In the genomic region with DNA sequence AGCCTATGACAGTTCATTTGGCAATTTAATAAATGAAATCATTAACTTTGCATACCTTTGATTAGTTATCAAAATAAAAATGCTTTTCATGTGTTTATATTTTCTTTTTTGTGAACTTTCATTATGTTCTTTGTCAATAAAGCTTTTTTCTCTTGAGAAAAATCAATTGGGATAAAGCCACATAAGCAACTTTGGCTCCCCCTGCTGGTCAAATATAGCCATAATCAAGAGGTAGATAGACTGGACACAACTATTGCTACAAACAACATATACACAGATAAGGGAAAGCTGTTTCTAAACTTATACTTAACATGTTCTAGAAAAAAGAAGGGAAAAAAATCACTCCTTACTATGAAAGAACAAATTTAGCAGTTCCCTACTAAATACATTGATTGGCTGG, we compare ENCODE assay signal across 10 mouse cellular contexts. TPM values are rescaled to one million over a fixed set of nuclear protein-coding genes. Genes with fewer than 3 reads are reported as not detected.
DNase-seq lines count a peak whose midpoint lies in the region; ATAC-seq lines count a peak whose summit lies in the region.
"Had no signal": no experiment of that assay in that cellular context is flagged by ENCODE, and none has a peak within 500 bp of the region (broad histone marks: within the 10 kb centered on the region; RNA-seq: fewer than 3 reads in every experiment).

No protein-coding gene starts in this region.

- no peaks in the 10 kb centered on the region for H3K27me3 ChIP-seq in intestine, embryonic 14.5 days (replicated peaks; ENCODE audit: control insufficient read depth, insufficient read depth, low read length)
- no peaks in the 10 kb centered on the region for H3K27me3 ChIP-seq in intestine, embryonic 15.5 days (replicated peaks)
- H3K27me3 ChIP-seq in forebrain, embryonic 13.5 days: no peaks in the 10 kb centered on the region
- H3K27me3 ChIP-seq: embryonic facial prominence, embryonic 12.5 days; limb, embryonic 15.5 days had no signal

- H3K4me3 ChIP-seq in intestine, embryonic 14.5 days (ENCODE audit: low read depth, low read length): no peak overlapping the region
- no peak overlapping the region for H3K4me3 ChIP-seq in intestine, embryonic 15.5 days (replicated peaks)
- no peak overlapping the region for H3K4me3 ChIP-seq in forebrain, embryonic 13.5 days
- H3K4me3 ChIP-seq: embryonic facial prominence, embryonic 12.5 days; limb, embryonic 15.5 days had no signal

- no peak overlapping the region for H3K4me2 ChIP-seq in intestine, embryonic 14.5 days (ENCODE audit: low read length)
- H3K4me2 ChIP-seq in intestine, embryonic 15.5 days (replicated peaks): no peak overlapping the region
- H3K4me2 ChIP-seq in forebrain, embryonic 13.5 days: no peak overlapping the region
- H3K4me2 ChIP-seq: embryonic facial prominence, embryonic 12.5 days; limb, embryonic 15.5 days had no signal

- peaks cover 14% of the 10 kb centered on the region; the same call in 1 of the 2 replicates for H3K36me3 ChIP-seq in intestine, embryonic 14.5 days (ENCODE audit: control insufficient read depth, insufficient read depth, low read length)
- H3K36me3 ChIP-seq in intestine, embryonic 15.5 days: 0 out of 2 replicates have a peak, but pooled peaks cover 4% of the 10 kb centered on the region
- H3K36me3 ChIP-seq in forebrain, embryonic 13.5 days (ENCODE audit: poor library complexity, severe bottlenecking): peaks cover 15% of the 10 kb centered on the region; the same call in 1 of the 2 replicates

- peak; percentile 58 for DNase-seq in intestine, embryonic 14.5 days (ENCODE audit: low spot score)
- DNase-seq in B cell, adult 2 months: peak; percentile 78 to 84
- DNase-seq in T-cell, adult 2 months (ENCODE audit: low spot score): peak; percentile 72
- DNase-seq in embryo, embryonic 10 days (ENCODE audit: low spot score): peak; percentile 87
- DNase-seq in layer of hippocampus, adult 11-12 months (ENCODE audit: low spot score): peak; percentile 81
- peak; percentile 84 for DNase-seq in mesoderm, embryonic 11.5 days (ENCODE audit: low read depth, low spot score)

- no peak for ATAC-seq in intestine, embryonic 14.5 days (replicated peaks; ENCODE audit: low FRiP score, low TSS enrichment, low read depth)
- no peak for ATAC-seq in intestine, embryonic 15.5 days
- no peak for ATAC-seq in forebrain, embryonic 13.5 days

- H3K4me1 ChIP-seq in intestine, embryonic 14.5 days (replicated peaks; ENCODE audit: control insufficient read depth, insufficient read depth, low read length): no peaks in the 10 kb centered on the region
- 0 out of 2 replicates have a peak, but pooled peaks cover under 1% of the 10 kb centered on the region for H3K4me1 ChIP-seq in intestine, embryonic 15.5 days (replicated peaks)
- peaks cover 1% of the 10 kb centered on the region for H3K4me1 ChIP-seq in forebrain, embryonic 13.5 days
- H3K4me1 ChIP-seq: limb, embryonic 15.5 days had no signal

- no peak overlapping the region for H3K9ac ChIP-seq in intestine, embryonic 14.5 days (ENCODE audit: low read length)
- H3K9ac ChIP-seq in intestine, embryonic 15.5 days: no peak overlapping the region
- no peak overlapping the region for H3K9ac ChIP-seq in forebrain, embryonic 13.5 days
- H3K9ac ChIP-seq: embryonic facial prominence, embryonic 12.5 days; limb, embryonic 15.5 days had no signal

- no peaks in the 10 kb centered on the region for H3K9me3 ChIP-seq in intestine, embryonic 14.5 days (ENCODE audit: control insufficient read depth, low read length)
- H3K9me3 ChIP-seq in intestine, embryonic 15.5 days: no peaks in the 10 kb centered on the region
- no peaks in the 10 kb centered on the region for H3K9me3 ChIP-seq in forebrain, embryonic 13.5 days (replicated peaks)
- H3K9me3 ChIP-seq: embryonic facial prominence, embryonic 12.5 days; limb, embryonic 15.5 days had no signal

- H3K27ac ChIP-seq in intestine, embryonic 14.5 days (ENCODE audit: low read depth): no peak overlapping the region
- no peak overlapping the region for H3K27ac ChIP-seq in intestine, embryonic 15.5 days
- no peak overlapping the region for H3K27ac ChIP-seq in forebrain, embryonic 13.5 days
- H3K27ac ChIP-seq: embryonic facial prominence, embryonic 12.5 days; limb, embryonic 15.5 days had no signal

RNA-seq across cellular contexts. Expression of a gene that starts 7.1 kb away (rescaled TPM):
- polyA plus RNA-seq in intestine, embryonic 14.5 days (2014; fragmentation: Nextera tagmentation; extraction: Ambion mirVana): 26.7 and 27.9 TPM in 2 replicates
- 16.0 and 17.2 TPM in 2 replicates for polyA plus RNA-seq in intestine, embryonic 15.5 days (2015; fragmentation: Nextera tagmentation; extraction: Ambion mirVana)
- 26.1 and 29.3 TPM in 2 replicates for polyA plus RNA-seq in forebrain, embryonic 13.5 days (2015; fragmentation: Nextera tagmentation; extraction: Ambion mirVana)
